Mouse (Mus musculus) macrophage (primary cell): ENCODE measurements around the gene Ciita. TPM values are rescaled to one million over a fixed set of nuclear protein-coding genes. Genes with fewer than 3 reads are reported as not detected.

ENCODE experiments used
- H3K27ac ChIP-seq: fragments of 350-480 bp; formaldehyde crosslinking; 2 replicates; pipeline ENCODE4 v1.9.0; 2021
- H3K36me3 ChIP-seq: fragments of 350-480 bp; formaldehyde crosslinking; 2 replicates; pipeline ENCODE4 v1.9.0; 2021; ENCODE audit errors: inconsistent target
- H3K4me3 ChIP-seq: fragments of 350-480 bp; formaldehyde crosslinking; 2 replicates; pipeline ENCODE4 v1.9.0; 2021; ENCODE audit errors: inconsistent target
- H3K79me2 ChIP-seq: fragments of 350-480 bp; formaldehyde crosslinking; 2 replicates; pipeline ENCODE4 v1.9.0; 2021; ENCODE audit errors: inconsistent target
- WGBS: methylation state at CpG from one replicate; pipeline ENCODE4 v1.1.7; 2026; ENCODE audit warnings: inconsistent platforms; ENCODE audit not compliant: missing documents; 5-methylcytosine and 5-hydroxymethylcytosine counted together
- polyA plus RNA-seq: library from polyadenylated mRNA; stranded (reverse); fragments of 250-400 nt; gene quantifications from 3 replicates; pipeline ENCODE4 v1.2.4, GENCODE M21; 2018; ENCODE audit warnings: inconsistent platforms
- total RNA-seq, 78 experiments: library from RNA; depleted of rRNA; stranded (reverse); fragments of 250-400 nt; gene quantifications; 1 replicate in 9 of 78; 2 replicates in 24 of 78; 3 replicates in 43 of 78; 4 replicates in 2 of 78; pipeline ENCODE4 v1.2.4; 2018; ENCODE audit warnings: inconsistent platforms in 56 of 78

Ciita gene
- 10 to 100 TPM in 19 of 26 experiments, 1 to 10 TPM in 7; 4.0 to 68.9 (median 17.5) TPM for total RNA-seq (2018; cell fraction: chromatin; rRNA removed)
- 1 to 10 TPM; 1.8 to 9.4 (median 4.6) TPM for total RNA-seq (2018; cell fraction: cytosol; rRNA removed)
- total RNA-seq (2018; cell fraction: nucleus; rRNA removed), result 10 to 100 TPM in 24 of 26 experiments, 1 to 10 TPM in 2; 1.8 to 46.9 (median 18.7) TPM
- polyA plus RNA-seq, result 0.31 to 5.2 TPM (median 1.5 TPM) in 3 replicates

- H3K27ac ChIP-seq, result no peak within 1 kb of the TSS
- H3K36me3 ChIP-seq, result no peaks in the 10 kb centered on the region
- no peaks in the 10 kb centered on the region for H3K79me2 ChIP-seq
- H3K4me3 ChIP-seq, result no peak within 1 kb of the TSS
- 63% methylated on average over 5 of the region's 5 CpGs for WGBS
These were observed at the start of gene Ciita for GRCm38 (mm10) chr16:10479857-10480256. Gene Ciita, plus strand, starts transcription at chr16:10480059.

DNA sequence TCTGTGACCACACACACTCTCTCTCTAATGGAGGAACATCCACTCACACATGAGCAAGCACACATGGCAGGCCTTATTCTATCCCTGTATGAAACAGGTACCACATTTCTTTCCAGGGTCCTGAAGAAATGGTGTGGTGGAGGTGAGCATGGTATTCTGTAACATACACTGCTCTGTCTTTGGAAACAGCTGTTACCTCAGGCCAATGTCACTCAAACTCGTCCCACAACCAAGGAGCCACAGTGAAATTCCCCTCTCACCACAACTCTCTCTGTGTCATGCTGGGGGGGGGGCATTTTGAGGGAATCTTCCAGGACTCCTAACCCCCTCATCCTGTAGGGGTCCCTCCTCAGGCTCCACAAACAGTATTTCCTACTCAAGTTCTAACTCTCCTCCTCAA lies 47.9 kb upstream of the Ciita start:
- no peak overlapping the region for H3K27ac ChIP-seq
- H3K4me3 ChIP-seq, result no peak overlapping the region
- no peaks in the 10 kb centered on the region for H3K79me2 ChIP-seq
- no peaks in the 10 kb centered on the region for H3K36me3 ChIP-seq
- WGBS, result 94% methylated on average over 1 of the region's 1 CpGs

DNA sequence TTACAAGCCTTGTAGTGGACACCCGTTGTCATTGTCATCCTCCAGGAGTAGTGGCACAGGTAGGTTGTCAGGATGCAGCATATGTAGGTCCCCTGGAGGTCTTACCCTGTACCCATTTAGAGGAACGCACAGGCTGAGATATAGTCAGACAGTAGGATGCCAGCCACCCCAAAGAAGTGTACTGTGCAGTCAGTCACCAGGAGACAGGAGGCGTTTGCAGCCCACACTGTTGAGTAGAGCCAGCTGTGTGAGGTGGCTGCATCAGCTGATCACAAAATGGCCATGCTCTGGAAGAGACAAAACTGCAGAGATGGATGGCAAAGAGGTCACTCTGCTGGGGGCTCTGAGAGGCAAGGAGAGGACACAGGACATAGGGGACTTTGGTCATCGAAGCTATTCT lies 47.5 kb upstream of the Ciita start:
- Histone ChIP-seq H3K4me3 (no peak overlapping the region), H3K79me2 (no peaks in the 10 kb centered on the region), H3K36me3 (no peaks in the 10 kb centered on the region), H3K27ac (no peak overlapping the region)
- 88% methylated on average over 4 of the region's 4 CpGs for WGBS

GRCm38 (mm10) chr16:10433344-10433743 lies 46.5 kb upstream of the Ciita start:
- no peaks in the 10 kb centered on the region for H3K79me2 ChIP-seq
- H3K27ac ChIP-seq, result peak overlapping the region; percentile 13; the same call in 1 of the 2 replicates
- 68% methylated on average over 5 of the region's 5 CpGs for WGBS
- H3K36me3 ChIP-seq, result no peaks in the 10 kb centered on the region
- H3K4me3 ChIP-seq, result no peak overlapping the region

DNA sequence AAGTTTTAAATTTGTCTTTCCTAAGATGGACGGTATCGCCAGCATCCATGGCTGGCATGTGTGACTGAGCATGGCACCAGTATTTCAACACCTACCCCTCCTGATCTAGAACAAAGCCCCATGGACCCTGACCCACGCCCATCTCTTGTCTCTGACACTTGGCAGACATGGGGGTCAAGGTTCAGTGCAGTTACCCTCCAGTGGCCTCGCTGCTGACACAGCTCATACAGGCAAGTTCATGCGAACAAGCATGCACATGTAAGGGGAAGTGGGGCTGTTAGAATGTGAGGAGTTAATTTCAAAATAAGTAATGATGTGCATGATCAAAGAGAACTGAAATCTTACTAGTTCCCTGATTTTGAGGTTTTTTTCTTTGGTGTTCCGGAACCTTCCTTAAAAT lies 43.7 kb upstream of the Ciita start:
- H3K27ac ChIP-seq, result 0 out of 2 replicates have a peak overlapping the region, but pooled peaks have one; percentile 5
- no peaks in the 10 kb centered on the region for H3K79me2 ChIP-seq
- WGBS, result 60% methylated on average over 6 of the region's 6 CpGs
- no peaks in the 10 kb centered on the region for H3K36me3 ChIP-seq
- no peak overlapping the region for H3K4me3 ChIP-seq

- Histone ChIP-seq H3K27ac (no peak overlapping the region), H3K79me2 (no peaks in the 10 kb centered on the region), H3K36me3 (no peaks in the 10 kb centered on the region), H3K4me3 (no peak overlapping the region)
- 46% methylated on average over 5 of the region's 5 CpGs for WGBS
These were observed 41.8 kb upstream of the Ciita start for GRCm38 (mm10) chr16:10438055-10438454.

DNA sequence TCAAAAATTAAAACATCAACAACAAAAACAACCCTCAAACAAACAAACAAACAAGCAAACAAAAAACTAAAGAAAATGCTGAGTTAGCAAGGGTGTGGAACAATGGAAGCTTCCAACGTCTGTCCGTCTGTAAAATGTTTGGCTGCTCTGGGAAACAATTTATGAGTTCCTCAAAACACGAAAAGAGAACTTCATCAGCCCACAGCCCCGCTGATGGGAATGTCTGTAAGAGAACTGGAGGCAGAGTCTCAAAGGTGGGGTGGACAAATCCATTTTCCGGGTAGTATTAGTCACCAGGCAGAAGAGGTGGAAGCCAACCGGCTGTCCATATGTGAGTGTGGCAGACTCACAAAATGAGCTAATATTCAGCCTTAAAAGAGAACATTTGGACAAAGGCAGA lies 38.5 kb upstream of the Ciita start:
- Histone ChIP-seq H3K4me3 (no peak overlapping the region), H3K27ac (no peak overlapping the region), H3K79me2 (no peaks in the 10 kb centered on the region), H3K36me3 (no peaks in the 10 kb centered on the region)
- 14% methylated on average over 6 of the region's 6 CpGs for WGBS

DNA sequence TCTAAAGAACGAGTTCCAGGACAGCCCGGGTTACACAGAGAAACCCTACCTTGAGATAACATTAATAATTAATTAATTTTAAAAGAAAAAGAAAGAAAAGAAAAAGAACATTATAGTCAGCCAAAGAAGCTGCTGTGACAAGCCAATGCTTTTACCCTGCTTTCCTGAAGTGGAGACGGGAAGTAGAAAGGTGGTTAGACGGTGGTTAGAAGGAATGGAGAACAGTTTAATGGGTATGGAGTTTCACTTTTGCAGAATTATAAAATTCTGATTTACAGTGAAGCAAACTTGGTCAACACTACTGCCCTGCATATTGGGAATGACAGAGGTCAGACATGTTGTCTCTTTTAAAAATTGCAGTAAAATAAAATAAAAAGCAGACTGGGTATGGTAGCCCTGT lies 38.1 kb upstream of the Ciita start:
- 39% methylated on average over 4 of the region's 4 CpGs for WGBS
- no peaks in the 10 kb centered on the region for H3K36me3 ChIP-seq
- no peak overlapping the region for H3K4me3 ChIP-seq
- H3K79me2 ChIP-seq, result no peaks in the 10 kb centered on the region
- H3K27ac ChIP-seq, result no peak overlapping the region

DNA sequence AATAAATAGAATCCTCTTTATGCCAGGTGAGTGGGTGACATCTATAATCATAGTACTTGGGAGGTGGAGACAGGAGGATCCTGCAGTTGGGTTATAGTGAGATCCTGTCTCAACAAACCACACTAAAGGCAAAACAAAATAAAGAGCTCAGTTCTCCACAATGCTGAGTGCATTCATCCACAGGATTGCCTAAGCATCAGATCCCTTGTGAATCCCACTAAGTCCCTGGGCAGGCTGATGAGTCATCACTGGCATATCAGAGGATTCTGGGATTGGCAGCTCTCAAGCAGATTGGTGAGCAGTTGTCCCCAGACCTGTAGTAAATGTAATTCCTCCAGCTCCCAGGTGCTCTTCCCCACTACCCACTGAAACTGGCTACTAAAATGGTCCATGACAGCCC lies 36.1 kb upstream of the Ciita start:
- H3K36me3 ChIP-seq, result no peaks in the 10 kb centered on the region

GRCm38 (mm10) chr16:10446573-10447263 lies 33.1 kb upstream of the Ciita start:
- Histone ChIP-seq H3K36me3 (no peaks in the 10 kb centered on the region), H3K4me3 (no peak overlapping the region), H3K27ac (no peak overlapping the region), H3K79me2 (no peaks in the 10 kb centered on the region)
- WGBS, result 93% methylated on average over 13 of the region's 13 CpGs

More for the DNA sequence above, 36.1 kb upstream of the Ciita start:
- H3K27ac ChIP-seq, result no peak overlapping the region
- no peaks in the 10 kb centered on the region for H3K79me2 ChIP-seq
- H3K4me3 ChIP-seq, result no peak overlapping the region

- no peak within 1 kb of the TSS for H3K4me3 ChIP-seq
- no peaks in the 10 kb centered on the region for H3K79me2 ChIP-seq
- H3K27ac ChIP-seq, result no peak within 1 kb of the TSS
- H3K36me3 ChIP-seq, result no peaks in the 10 kb centered on the region
- WGBS, result 83% methylated on average over 12 of the region's 12 CpGs
These were observed 32.6 kb upstream of the Ciita start, which contains the start of gene Tvp23a for GRCm38 (mm10) chr16:10447264-10447594. Gene Tvp23a, minus strand, starts transcription at chr16:10447362.

GRCm38 (mm10) chr16:10447781-10448180 lies 32.1 kb upstream of the Ciita start:
- Histone ChIP-seq H3K36me3 (no peaks in the 10 kb centered on the region), H3K4me3 (no peak overlapping the region), H3K27ac (no peak overlapping the region), H3K79me2 (no peaks in the 10 kb centered on the region)
- WGBS, result 61% methylated on average over 2 of the region's 2 CpGs

- Histone ChIP-seq H3K27ac (no peak overlapping the region), H3K36me3 (no peaks in the 10 kb centered on the region), H3K79me2 (no peaks in the 10 kb centered on the region), H3K4me3 (no peak overlapping the region)
- WGBS, result 58% methylated on average over 9 of the region's 9 CpGs
These were observed 30.9 kb upstream of the Ciita start for GRCm38 (mm10) chr16:10448931-10449330.

- Histone ChIP-seq H3K36me3 (no peaks in the 10 kb centered on the region), H3K4me3 (no peak overlapping the region), H3K79me2 (no peaks in the 10 kb centered on the region), H3K27ac (no peak overlapping the region)
- 100% methylated on average over 2 of the region's 2 CpGs for WGBS
These were observed 28.0 kb upstream of the Ciita start for GRCm38 (mm10) chr16:10451906-10452305.

DNA sequence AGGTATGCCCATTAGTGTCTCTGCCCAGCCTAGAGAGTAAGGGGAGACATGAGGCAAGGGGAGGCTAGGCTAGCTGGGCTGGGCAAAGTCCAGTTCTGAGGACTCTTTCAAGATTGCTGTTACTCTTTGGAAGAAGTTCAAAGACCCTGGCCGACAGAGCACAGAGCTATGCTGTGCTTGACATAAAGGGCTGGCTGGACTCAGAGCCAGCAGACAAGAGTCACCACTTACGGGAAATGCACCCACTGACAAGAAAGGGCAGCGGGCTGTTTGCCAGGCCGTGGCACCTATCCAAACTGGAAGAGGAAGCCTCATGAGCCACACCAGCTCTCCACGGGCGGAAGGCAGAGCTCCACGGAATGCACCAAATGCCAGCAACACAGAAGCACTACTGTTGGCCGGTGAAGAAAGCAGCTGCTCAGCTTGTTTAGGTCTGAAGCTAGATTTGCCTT lies 27.4 kb upstream of the Ciita start:
- WGBS, result 4% methylated on average over 8 of the region's 8 CpGs
- no peaks in the 10 kb centered on the region for H3K79me2 ChIP-seq
- H3K27ac ChIP-seq, result 0 out of 2 replicates have a peak overlapping the region, but pooled peaks have one; percentile 21
- H3K36me3 ChIP-seq, result no peaks in the 10 kb centered on the region
- no peak overlapping the region for H3K4me3 ChIP-seq
